ENCODE assay signal across 13 mouse cellular contexts in the genomic region with DNA sequence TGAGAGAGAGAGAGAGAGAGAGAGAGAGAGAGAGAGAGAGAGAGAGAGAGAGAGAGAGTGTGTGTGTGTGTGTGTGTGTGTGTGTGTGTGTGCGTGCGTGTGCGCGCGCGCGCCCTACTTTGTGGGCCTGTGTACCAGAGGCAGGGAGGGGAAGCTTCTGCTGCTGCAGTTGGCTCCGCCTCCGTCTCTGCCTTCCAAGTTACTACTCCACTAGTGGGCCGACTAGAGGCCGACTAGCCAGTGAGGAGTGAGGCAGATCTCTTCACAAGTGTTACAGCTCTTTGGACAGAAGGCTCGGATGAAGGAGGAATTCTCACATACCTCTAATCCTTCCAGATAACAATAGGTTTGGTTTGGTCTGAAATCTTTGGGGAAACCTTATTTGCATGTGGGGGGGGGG. TPM values are rescaled to one million over a fixed set of nuclear protein-coding genes. Genes with fewer than 3 reads are reported as not detected.
"Had no signal": no experiment of that assay in that cellular context is flagged by ENCODE, and none has a peak within 500 bp of the region (broad histone marks: within the 10 kb centered on the region; RNA-seq: fewer than 3 reads in every experiment).

No protein-coding gene starts in this region.

- DNase-seq: left cerebral cortex, postnatal 4 days; liver, embryonic 13.5 days; liver, postnatal 0 days; lung, postnatal 14 days; thymus, postnatal 4 days had no signal

- H3K4me2 ChIP-seq: intestine, embryonic 15.5 days; liver, embryonic 13.5 days; lung, embryonic 15.5 days; midbrain, embryonic 12.5 days had no signal

- H3K9ac ChIP-seq: intestine, embryonic 15.5 days; liver, embryonic 13.5 days; liver, postnatal 0 days; lung, embryonic 15.5 days; midbrain, embryonic 12.5 days had no signal

- ATAC-seq: intestine, embryonic 15.5 days; liver, postnatal 0 days; midbrain, embryonic 16.5 days had no signal

- H3K27me3 ChIP-seq: intestine, embryonic 15.5 days; liver, embryonic 13.5 days; lung, embryonic 15.5 days; megakaryocyte, embryonic 14.5 days; midbrain, embryonic 12.5 days had no signal

- H3K4me1 ChIP-seq: intestine, embryonic 15.5 days; lung, embryonic 15.5 days had no signal

- H3K4me3 ChIP-seq: intestine, embryonic 15.5 days; layer of hippocampus, adult 2 months; liver, embryonic 13.5 days; lung, embryonic 15.5 days; midbrain, embryonic 12.5 days had no signal

- H3K36me3 ChIP-seq: intestine, embryonic 15.5 days had no signal

- H3K9me3 ChIP-seq: intestine, embryonic 15.5 days; lung, embryonic 15.5 days; midbrain, embryonic 12.5 days had no signal

- H3K27ac ChIP-seq: intestine, embryonic 15.5 days; layer of hippocampus, adult 2 months; liver, embryonic 13.5 days; lung, embryonic 15.5 days; macrophage; midbrain, embryonic 12.5 days; stomach, postnatal 0 days had no signal

RNA-seq across cellular contexts. Expression of a gene that starts 10.8 kb away (rescaled TPM):
- total RNA-seq: layer of hippocampus, adult 2 months had no signal
